Mouse (Mus musculus): Measurements from ENCODE around the gene Zcchc2. TPM values are rescaled to one million over a fixed set of nuclear protein-coding genes. Genes with fewer than 3 reads are reported as not detected.

Zcchc2 gene
- polyA plus RNA-seq, 1 experiment from 2014 or later = 2.1 TPM

Other genes with a start within 250 kb of the Zcchc2 start
- 0.27 and 0.36 TPM in 2 replicates for gene Tnfrsf11a, start 209.7 kb upstream of the Zcchc2 start, polyA plus RNA-seq (2015; fragmentation: Nextera tagmentation; extraction: Ambion mirVana)
- gene Phlpp1, start 181.3 kb downstream of the Zcchc2 start, polyA plus RNA-seq (2015; fragmentation: Nextera tagmentation; extraction: Ambion mirVana) = 7.2 and 8.2 TPM in 2 replicates

Measured in midbrain, embryonic 13.5 days (tissue).